Mouse (Mus musculus): ENCODE measurements around the gene Eefsec.

Eefsec gene

DNA sequence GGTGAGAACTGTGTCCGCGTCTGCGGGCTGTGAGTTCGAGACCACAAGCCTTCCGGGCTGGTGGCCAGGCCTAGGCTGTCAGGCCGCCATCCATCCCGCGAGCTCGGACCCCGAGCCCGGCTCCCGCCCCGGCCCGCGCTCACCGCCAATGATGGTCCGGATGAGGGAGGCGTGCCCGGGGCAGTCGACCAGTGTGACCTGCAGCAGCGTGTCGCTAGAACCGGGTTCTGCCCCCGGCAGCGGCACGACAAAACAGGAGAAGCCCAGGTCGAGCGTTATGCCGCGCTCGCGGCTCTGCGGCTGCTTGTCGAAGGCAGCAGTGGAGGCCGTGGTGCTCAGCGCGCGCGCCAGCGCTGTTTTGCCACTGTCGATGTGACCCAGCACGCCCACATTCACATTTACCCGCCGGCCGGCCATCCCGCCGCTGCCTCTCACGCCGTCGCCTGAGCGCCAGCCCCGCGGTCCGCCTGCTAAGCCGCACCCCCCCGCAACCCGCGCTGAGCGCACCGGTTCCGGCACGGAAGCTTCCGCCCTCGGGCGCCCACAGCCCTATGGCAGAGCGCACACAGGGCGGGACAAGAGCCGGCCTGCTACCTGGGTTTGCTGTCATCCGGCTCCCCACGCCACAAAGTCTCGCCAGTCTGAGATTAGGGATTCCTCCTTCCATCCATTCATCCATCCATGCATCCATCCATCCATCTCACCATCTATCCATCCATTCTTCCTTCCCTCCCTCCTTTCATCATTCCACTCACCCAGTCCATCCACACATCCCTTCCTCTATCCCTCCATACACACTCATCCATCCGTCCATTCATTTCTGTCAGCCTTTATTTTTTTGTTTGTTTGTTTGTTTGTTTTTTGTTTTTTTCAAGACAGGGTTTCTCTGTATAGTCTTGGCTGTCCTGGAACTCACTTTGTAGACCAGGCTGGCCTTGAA, at the start of gene Eefsec:
Gene Eefsec (minus strand): TSS at position 477 of the 940 bp plus-strand sequence.
- peak; percentile 87 for DNase-seq

DNA sequence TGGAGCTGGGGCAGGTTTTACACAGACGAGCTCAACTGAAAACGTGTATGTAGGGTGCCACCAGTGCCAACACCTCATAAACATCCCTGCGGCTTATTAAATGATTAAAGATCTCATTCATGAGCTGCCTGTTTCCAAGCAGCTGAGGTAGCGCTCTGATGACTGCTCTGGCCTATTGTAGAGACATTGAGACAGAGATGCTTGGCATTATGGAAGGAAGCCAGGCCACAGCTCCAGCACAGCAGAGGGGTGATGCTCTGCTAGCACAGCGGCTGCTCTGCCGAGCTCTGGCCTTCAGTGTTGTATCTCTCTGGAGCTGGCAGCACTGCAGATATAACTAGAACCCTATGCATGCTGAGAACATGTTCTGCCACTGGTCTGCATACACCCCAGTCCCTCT, 47.4 kb upstream of the Eefsec start:
- DNase-seq, result no peak

DNA sequence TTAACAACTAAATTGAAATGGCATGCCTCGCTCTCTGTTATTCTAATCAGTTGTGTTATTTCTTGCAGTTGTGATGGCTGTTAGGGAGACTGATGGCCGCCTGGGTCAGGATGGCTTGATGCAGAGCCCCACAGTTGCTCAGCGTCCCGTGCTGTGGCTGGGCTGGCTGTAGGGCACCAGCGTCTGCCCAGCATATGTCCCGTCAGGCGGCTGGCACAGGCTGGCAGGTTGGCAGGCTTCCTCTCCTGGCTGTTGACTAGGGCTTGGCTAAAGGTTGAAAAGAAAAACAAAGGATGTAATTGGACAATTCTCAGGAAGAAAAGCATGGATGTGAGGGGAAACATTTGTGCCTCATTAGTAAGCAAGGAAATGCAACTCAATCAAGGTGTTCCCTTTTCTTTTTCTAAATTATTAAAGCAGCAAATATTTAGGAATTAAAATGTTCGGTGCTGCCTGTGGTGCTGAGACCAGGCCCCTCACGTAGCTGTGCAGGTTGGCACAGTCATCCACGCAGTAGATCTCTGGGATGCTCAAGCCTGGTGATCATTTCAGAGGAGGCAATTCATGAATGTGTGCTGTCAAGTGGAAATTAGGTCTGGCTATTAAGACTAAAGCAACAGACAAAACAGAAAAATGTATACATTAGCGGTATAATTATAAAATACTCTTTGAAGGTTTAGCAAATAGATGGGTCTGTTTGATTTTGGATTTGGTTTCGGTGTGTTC, 44.5 kb upstream of the Eefsec start:
- peak; percentile 50 for DNase-seq

DNA sequence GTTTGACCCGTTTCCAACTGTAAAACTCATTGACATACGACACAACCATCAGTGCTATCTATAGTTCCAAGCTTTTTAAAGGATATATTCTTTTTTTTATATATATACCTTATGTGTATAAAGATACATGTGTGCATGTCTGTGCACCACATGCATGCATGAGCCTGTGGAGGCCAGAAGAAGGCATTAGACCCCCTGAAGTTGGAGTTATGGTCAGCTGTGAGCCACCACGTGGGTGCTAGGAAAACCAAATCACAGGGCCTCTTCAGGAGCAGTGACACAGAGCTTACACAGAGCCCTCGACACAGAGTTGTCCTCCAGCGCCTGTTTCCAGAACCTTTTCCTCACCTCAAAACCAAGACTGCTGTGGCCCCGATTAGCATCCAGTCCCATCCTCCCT, 43.5 kb upstream of the Eefsec start:
- DNase-seq, result no peak

DNA sequence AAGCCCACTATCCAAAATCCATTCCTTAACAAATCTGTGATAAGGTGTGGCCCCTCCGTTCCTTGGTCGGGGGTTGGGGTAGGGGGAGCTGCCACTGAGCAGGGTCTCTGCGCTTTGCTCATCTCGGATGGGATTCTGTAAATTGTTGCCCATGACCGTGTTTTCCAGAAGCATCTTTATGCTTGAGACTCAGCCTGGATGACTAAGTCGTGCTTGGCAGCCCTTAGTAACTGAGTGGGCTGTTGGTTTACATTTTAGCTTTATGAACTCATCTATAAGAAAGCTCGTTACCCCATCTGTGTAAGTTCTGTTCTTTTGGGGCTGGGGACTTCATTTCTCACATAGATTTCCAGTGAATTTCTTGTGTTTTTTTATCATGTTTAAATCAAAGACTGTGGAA, 42.7 kb upstream of the Eefsec start:
- no peak for DNase-seq

DNA sequence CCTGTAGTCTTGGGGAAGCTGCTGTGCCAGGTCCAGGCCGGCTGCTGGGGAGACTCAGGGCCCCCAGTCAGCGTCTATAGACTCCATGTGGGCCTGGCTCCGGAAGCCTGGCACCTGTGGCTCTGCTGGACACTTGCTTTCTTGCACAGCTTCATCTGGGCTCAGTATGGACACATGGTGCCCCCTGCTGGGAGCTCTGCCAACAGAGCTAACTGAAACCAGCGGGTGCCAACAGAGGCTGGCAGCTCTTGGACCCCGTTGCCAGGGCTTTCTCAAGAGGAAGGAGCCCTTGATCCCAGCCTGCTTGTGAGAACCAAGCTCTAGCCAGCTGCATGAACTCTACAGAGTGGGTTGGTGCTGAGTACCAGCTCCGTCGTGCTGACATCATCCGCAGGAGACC, 40.6 kb upstream of the Eefsec start:
- peak; percentile 81 for DNase-seq

DNA sequence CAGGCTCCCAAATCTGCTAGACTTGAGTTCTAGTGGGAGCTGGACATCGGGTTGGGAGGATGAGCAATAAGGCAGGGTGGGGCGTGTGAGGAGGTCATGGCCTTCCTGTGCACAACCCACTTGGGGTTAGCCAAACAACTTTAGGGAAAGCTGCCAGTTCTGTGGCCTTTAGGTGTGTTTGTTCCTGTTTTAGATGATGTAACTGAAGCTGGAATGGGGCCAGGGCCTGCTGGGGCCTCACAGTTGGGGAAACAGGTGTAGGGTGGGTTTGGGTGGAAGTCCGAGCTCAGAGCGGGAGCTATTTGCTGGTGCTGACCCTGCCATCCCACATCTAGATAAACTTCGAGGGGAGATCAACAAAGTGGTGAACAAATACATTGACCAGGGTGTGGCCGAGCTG, 39.0 kb upstream of the Eefsec start:
- no peak for DNase-seq

DNA sequence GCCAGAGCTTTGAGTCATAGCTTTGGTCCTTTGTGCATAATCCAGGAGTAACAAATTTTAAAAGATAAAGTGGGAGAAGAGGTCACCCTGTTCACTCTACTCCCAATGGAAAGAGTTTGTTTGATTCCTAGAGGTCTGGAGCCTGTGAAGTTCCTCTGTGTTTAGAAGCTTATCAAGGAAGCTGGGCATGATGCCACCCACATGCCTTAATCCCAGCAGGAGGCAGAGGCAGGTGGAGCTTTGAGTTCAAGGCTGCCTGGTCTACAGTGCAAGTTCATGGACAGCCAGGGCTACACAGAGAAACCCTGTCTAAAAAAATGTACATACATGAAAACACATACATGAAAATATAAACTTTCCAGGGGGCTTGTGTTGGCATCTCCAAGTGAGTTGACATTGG, 37.6 kb upstream of the Eefsec start:
- no peak for DNase-seq

DNA sequence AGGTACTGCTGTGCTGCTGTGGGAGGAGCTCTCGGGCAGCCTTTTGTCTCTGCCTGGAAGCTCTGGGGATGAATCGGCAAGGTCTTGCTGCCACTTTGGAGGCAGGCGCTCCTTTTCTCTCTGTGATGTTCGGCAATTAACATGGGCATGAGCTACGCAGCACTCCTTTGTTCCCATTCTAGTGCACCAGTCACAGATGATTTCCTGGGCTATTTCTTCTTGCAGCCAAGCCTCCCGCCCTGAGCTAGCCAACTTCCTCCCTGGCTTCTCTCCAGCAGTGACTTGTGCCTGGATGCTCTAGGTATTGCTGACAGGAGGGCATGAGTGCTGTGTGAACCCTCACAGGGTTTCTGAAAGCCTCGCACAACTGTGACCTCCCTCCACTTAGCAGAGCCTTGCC, 36.8 kb upstream of the Eefsec start:
- no peak for DNase-seq

DNA sequence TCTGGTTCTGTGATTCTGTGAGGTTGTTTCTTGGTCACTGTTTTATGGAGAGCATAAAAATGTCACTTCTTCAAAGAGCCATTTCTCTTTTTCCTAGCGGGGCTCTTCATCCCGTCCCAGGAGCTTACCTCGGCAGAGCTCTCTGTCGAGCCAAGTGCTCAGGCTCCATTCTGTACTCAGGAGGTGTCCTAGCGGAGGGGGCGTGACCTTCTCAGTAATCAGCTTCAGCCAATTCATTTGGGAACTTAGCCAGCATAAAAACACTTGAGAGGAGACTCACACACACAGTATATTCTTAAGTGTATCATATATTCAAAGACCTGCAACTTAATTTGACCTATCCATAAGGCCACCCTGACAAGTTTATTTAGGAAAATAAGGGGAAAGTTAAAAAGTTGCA, 34.1 kb upstream of the Eefsec start:
- DNase-seq, result no peak

DNA sequence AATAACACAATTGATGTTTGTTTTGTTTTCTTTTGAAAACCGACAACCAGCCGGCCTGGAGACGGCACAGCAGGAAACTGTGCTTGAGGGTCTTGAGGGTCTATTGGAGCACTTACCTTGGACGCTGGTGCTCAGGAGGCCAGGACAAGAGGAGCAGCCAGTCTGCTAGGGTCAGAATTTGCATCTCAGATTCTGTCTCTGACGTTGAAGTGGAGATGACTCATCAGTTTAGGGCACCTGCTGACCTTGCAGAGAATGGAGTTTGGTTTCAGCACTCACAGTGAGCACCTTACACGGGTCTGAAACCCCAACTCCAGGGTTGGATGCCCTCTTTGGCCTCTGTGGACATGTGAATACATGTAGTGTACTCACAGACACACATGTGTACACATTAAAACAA, 23.5 kb upstream of the Eefsec start:
- no peak for DNase-seq

DNA sequence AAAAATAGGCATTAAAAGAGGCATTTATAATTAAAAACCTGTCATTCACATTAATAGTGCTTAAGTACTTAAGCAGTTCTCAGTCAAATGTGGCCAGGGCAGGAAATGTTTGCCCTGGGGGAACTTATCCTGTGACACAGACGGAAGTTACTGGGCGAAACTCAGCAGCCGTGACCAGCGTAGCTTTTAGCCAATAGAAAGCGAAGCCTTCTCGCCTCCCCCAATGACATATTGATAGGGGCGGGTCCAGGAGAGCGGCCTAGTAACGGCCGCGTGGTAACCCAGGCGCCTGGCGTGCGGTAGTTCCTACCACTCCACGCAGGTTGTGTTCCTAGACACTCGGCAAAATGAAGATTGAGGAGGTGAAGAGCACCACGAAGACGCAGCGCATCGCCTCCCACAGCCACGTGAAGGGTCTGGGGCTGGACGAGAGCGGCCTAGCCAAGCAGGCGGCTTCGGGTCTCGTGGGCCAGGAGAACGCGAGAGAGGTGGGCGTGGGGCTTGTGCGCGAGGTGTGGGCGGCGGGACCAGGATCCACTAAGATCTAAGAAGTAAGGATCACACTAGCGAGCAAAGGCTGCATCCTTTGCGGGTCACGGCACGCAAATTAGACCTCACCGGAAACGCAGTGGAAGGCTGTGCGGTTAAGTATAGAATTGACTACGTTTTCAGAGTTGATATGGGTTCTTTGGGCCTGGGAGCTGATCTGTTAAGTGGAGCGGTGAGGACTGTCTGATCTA, 19.0 kb upstream of the Eefsec start, which contains the start of gene Ruvbl1:
Gene Ruvbl1 (plus strand): TSS at position 229 of the 740 bp plus-strand sequence.
- peak; percentile 82 for DNase-seq

DNA sequence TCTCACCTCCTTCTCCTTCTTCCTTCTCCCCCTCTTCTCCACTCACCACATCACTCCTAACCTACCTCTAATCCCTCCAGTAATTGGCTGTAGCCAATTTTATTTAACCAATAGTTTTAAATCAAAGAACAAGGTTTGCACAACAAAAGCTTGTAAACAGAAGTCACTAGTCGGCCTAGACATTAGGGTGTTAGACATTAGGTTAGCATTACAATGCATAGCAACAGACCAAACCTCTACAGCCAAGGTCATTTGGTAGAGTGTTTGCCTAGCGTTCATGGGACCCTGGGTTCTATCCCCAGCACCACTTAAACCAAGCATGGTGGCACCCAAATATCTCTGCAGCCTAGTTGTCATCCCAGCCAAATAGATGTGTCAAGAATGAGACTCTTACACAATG, 8.2 kb upstream of the Eefsec start:
- DNase-seq, result no peak

DNA sequence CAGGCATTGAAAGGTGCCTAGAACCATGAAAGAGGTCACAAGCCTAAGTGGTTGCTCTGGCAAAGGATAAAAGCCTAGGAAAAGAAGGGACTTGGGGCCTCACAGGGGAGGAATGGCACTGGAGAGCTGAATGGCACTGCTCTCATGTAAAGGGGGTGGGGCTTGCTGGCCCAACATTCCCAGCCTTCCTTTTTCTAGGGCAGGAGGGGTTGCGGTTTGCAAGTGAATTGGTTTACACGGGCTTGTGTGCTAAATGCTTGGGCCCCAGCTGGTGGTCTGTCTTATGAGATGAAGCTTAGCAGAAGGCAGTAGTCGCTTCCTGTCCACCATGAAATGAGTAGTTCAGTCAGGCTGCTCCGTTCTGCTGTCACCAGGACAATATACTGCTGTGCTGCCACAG, 1.1 kb upstream of the Eefsec start:
- no peak for DNase-seq

DNA sequence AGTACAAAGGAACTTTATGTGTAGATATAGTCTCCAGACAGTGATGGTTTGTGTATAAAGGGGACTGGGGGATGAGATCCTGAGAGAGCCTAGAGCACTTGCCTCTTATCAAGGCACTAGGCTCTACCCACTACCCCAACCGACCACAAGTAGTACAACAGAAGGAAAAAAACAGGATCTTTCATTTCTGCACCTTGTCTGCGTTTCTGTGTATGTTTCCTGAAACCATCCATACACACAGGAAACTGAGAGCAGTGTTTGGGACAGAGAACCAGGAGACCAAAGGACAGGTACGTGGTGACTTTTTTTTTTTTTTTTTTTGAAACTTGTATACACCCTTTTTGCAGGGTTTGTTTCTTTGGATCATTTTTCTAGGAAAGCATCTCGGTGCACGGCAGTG, 678 bp downstream of the Eefsec start:
- DNase-seq, result no peak

DNA sequence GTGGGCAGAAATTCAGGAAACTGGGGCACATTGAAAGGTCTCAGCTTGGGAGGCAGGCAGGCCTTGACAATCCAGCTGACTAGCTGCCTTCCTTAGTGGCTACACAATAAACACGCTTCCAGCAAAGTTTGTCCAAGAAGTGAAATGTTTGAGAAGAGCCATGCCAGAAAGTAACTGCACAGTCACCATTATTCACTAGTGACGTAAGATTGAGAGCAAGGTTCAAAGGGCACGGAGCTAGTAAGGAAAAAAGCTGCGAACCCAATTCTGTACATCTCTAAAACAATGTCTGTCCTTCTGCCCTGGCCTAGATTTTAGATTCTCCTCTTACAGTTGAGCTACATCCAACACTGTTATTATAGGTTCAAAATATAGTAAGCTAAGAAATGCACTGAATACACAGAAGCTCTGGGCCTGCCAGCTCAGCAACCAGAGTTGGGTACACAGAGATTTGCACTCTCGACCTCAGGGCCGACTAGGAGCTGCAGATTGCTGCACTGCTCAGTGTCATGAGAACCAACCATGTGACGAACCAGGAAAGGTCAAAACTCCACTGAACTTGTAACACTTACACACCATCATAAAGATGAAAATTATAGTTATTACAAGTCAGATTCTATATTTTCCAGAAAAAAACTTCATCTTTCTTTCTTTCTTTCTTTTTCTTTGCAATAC, 2.1 kb downstream of the Eefsec start:
- DNase-seq, result no peak

DNA sequence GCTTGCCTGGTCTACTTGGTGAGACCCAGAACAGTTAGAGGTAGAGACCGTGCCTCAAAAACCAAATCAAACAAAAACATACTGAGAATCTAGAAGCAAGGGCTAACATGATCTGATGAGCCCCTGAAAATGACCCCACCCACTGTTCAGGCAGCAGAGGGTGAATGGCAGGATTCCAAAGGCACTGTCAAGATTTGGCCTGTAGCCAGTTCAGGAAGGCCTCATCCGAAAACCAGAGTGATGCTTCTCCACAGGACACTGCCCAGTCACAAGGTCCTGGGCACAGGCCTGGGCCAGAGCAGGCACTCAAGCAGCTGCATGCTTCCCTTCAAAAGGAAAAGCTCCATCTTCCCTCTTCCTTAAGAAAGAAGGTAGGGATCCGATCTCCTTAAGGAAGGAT, 2.9 kb downstream of the Eefsec start:
- no peak for DNase-seq

DNA sequence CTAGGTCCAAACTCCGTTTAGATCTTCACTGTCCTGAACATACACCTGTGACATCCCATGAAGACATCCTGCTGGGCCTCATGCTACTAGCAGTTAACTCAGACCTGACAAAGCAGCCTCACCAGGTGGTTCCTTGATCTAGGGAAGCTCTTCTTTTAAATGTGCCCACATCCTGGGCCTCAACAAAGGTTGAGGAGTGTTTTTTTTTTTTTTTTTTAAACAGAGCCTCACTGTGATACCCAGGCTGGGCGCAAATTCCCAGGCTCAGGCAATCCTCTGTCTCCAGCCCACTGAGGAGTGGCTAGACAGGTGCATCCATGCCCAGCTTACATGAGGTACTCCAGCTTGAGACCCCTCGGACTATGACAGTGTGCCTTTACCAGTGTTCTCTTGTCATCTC, 3.8 kb downstream of the Eefsec start:
- DNase-seq, result no peak

DNA sequence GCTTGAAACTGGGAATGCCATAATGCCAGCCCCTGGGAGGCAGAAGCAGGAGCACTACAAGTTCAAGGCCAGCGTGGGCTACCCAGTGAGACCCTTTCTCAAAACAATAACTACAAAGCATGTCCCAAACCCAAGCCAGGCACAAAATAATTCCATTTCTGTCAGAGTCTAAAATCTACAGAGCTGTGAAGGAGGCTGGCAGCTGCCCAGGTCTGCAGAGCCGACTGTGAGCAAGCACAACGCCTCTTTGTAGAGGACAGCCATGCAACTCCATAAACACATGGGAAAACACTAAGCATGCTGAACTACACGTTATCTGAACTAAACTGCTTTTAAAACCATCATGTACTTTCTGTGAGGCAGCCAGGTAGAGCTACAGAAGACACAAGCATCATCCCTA, 7.3 kb downstream of the Eefsec start:
- DNase-seq, result peak; percentile 30

DNA sequence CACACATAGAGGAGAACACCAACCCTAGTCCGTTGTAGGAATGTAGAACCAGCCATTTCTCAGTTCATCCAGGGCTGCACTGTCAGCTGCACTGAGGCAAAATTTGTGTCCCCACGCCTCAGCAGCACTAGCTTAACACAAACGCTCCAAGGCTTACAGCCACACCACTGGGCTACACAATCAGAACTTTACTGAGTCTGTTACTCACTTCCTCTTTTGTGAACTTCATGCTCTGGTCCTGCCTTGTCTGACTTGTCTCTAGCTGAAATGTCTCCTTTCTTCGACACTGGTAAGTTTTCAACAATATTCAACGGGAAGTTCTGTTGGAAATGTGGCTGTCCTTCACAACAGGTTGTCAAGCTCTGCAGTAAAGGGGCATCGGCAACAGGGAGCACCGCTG, 10.7 kb downstream of the Eefsec start:
- no peak for DNase-seq

DNA sequence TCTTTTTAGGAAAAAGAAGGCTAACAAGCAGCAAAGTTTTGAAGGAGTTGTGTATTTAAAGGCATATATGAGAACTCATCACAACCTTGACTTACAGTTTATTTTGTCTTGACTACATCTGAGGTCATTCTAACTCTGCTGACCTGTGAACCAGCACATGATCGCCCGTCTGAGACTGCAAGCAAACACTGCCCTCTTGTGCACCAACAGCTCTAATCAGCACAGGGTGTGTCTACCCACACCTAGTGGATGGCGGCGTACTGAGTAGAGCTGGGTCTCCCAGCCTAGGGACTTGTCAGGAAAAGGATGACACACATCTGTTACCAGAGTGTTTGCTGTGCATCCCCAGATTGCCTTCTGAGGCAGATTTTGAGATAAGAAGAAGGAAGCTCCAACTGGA, 15.1 kb downstream of the Eefsec start:
- DNase-seq, result no peak

DNA sequence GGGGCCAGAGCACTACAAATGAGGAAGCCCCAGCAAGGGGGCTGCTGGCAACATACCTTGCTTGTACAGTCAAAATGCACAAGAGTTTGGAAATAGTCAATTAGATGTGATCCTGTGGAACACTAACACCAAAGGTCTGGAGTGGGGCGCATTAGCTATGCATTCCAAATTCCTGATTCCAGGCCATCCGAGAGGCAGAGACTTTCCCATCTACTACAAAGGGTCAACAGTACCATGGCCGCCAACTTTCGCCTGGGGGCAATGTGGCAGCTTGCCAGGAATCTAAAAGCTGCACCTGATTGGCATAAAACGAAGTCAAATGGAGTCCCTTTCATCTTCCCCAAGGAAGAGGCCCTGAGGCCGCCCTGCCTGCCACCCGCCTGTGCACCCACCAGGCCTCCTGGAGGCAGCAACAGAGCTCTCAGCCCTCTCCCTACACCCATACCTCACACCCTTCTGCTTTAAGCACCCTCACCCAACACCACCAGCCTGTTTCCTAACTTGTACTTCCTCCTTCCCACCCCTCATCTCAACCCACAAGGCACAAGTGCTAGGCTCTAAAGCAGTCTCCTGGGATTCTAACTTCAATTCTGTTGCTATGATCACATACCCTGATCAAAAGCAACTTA, 30.1 kb downstream of the Eefsec start:
- DNase-seq, result peak; percentile 15

All from right cerebral cortex, postnatal 4 days (tissue).